Mouse (Mus musculus): Measurements from ENCODE around the gene Kiss1.
"Not testable (repeated sequence)": the region's sequence is repeated elsewhere in the genome, so short reads cannot be mapped to it uniquely, and the experiment has no call there.

Kiss1 gene

DNA sequence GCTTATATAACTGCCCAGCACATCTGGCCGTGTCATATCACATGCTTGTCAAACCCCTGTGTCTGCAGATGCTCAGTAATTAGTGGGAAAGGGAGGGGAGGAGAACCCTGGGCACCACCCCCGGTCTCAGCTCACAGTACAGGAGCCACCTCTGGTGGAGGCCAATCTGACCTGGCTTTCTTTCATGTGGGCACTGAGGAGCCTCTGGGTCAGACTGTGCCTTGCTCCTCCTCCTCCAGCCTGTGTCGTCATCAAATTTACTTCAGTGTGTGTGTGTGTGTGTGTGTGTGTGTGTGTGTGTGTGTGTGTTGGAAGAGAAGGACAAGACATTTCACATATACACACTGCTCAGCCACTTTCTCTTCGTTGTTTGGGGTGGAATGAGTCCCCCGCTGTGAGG is 1.7 kb downstream of the Kiss1 start:
- DNase-seq (ENCODE audit: low spot score) = no peak

DNA sequence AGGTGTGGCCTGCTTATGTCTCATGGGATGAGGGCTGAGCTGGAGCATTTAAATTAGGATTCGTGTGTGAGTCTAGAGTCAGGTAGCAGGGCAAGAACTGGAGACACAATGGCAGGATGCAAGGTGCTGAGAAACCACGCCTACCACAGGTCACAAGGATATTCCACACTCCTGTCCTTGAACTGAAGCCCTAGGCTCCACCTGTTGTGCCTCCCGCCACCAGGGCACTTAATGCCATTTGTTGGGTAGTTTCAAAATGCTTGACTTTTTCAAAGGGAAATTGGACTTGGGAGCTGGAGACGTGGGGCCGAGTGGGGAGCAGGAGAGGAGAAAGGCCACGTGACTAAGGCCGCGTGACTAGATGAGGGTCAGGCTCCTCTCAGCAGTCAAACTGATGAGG is 4.3 kb downstream of the Kiss1 start:
- DNase-seq (ENCODE audit: low spot score) = no peak

DNA sequence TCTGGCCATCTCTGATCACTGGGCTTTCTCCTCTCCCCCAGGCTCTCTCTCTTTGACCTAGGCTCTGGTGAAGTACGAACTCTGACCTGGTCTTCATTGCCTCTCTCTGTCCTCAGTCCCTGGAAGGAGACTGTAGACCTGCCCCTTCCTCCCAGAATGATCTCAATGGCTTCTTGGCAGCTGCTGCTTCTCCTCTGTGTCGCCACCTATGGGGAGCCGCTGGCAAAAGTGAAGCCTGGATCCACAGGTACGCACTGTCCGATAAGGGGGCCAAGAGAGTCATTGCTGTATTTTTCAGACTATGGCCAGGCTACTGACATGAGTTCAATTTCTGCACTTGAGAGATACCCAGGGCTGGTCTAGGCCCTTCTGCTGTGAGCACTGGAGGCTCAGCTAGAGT is 5.4 kb downstream of the Kiss1 start:
- no peak for DNase-seq (ENCODE audit: low spot score)

DNA sequence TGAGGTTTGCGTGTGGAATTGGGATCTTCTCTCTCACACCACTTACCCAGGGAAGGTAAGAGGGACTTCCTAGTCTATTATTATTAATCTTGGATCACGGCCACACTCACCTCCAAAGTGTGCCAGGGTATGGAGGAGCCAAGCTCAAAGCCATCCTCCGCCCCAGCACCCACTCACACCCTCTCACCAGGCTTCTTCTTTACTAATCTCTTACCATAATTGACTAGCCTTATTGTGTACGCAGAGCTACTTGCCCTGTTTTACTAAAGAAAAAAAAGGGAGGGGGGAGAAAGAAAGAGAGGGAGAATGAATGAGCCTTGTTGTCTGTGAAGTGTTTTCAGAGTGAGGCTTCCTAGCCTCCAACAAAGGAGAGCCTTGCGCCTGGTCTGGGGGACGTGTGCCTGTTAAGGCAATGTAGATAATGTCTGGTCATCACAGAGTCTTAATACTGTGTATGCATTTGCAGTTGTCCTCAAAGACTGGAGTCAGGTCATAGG is 6.7 kb downstream of the Kiss1 start:
- no peak for DNase-seq (ENCODE audit: low spot score)

DNA sequence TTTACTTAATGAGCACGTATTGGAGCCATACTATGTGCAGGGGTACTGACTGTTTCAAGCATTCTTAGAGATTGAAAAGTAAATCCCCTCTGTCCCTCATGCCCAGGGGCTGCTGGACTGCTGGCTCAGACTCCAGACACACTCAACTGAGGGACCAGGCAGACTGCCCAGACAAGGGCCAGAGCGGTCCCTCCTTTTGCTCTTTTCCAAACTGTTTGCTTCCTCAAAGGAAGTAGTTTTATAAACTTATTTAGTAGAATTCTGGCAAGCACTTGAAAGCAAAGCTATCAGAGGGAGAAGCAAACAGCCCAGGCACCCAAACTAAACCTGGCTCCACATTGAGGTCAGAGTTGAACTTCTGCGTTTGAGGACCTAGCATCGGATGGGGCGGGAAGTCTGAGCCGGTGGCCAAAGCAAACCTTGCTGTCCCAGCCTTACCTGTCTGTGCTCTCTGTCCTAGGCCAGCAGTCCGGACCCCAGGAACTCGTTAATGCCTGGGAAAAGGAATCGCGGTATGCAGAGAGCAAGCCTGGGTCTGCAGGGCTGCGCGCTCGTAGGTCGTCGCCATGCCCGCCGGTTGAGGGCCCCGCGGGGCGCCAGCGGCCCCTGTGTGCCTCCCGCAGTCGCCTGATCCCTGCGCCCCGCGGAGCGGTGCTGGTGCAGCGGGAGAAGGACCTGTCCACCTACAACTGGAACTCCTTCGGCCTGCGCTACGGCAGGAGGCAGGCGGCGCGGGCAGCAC is 7.4 kb downstream of the Kiss1 start:
- no peak for DNase-seq (ENCODE audit: low spot score)

DNA sequence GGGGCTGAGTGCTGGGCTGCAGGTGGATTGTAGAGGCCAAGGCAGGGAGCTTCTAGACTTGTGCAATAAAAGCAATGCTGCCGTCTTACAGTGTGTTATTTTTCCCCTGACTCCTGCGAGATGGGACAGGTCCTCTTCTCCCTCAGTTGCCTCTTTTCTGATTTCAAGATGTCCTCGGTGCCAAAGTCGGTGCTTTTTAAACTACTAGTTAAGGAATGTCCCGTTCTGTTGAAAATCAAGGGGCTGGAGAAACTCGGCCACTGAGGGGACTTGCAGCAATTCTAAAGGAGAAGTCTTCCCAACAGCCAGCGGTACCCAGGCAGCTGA is 7.9 kb downstream of the Kiss1 start:
- DNase-seq (ENCODE audit: low spot score) = no peak

DNA sequence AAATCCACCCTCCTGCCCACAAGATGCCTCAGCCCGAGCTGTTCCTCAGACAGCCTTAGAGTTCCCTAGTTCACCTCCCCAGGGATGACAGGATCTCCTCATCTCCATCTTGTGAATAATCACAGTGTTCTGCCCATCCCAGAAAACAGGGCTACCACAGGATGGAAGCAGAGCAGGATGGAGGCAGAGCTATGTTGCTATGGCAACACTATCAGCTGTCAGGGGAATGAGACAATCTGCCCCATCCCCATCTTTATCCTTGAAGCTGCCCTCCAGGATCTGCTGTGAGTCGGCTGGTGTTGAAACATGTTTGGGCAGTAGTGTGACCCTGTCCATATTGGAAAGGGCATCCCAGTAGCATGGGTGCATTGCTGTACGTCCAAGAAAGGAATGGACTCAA is 9.5 kb downstream of the Kiss1 start:
- no peak for DNase-seq (ENCODE audit: low spot score)

DNA sequence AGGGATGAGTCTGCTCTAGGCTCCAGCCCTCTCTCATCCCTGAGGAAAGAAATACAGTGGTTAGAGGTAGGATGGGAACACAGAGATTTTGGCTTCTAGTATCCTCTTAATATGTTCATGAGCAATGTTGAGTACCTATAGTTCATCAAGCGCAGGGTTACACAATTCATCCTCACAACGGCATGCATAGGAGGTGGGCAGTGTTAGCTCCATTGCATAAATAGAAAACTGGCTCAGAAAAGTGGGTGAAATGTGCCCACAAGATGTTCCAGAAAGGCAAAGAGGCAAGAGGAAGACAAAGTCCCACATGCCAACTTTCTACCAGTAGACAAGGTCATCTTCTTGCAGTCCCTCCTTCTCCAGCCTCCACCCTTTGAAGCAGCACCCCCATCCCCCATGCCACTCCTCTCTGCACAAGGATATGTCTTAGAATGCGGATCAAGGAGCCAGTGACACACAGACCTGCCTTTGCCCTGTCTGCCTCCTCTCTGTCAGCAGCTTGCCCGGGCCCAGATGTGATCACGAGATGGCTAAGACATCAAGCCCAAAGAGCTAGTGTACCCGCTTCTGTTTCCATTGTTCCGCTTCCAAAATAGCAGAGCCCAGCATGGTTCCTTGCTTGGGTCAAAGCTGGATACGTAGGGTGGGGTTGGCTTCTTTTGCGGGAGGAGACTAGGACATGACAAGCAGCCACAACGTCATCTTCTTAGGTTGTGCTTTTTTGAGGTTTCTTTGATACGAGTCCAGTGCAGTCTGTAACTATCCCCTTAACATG is 11.2 kb downstream of the Kiss1 start:
- no peak for DNase-seq (ENCODE audit: low spot score)

DNA sequence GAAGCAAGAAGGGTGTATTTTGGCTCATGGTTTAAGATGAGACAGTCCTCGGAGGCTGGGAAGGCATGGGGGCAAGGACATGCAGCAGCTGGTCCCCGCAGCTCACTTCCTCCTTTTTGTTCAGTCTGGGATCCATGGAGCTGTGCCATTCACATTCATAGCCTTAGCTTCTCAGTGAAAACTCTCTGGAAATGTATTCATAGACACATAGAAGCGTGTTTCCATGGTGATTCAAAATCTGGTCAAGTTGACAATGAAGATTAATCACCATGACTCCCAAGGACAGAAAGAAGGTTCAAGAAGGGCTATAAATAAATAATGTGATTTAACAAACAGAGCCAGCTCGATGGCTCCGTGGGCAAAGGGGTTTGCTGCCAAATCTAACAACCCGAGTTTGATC is 12.3 kb downstream of the Kiss1 start:
- no peak for DNase-seq (ENCODE audit: low spot score)

DNA sequence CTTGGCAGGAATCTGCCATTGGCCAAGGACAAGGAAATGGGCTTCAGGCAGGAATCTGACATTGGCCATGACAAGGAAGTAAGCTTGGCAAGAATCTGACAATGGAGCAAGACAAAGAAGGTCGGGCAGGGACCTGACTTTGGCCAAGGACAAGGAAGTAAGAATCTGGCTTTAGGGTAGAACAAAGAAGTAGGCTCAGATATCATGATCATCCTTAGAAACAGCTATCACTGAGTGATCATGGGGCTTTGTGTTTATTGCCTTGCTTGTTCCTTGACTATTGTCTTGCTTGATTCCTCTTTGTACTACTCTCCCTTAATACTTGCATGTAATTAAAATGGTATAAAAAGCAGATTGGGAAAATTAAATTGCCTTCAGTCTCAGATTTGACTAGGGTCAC is 18.7 kb downstream of the Kiss1 start:
- DNase-seq (ENCODE audit: low spot score) = not testable (repeated sequence)

DNA sequence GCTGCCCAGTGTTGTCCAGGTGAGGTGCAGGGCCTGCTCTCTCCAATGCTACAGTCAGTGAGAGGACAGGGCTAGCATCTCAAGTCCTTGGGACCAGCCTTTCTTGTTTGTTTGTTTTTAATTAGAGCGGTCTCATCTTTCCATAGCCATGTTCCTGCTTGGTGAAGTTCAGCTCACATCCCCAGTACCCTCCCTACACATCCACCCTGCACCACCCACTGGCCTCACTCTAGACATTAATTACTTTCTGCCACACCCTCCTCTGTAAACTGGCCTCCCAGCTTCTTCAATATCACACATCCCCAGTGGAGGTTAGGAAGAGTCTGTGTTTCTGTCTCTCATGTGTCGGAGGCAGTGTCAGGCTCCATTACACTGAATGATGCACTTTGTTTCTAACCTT is 22.7 kb downstream of the Kiss1 start:
- no peak for DNase-seq (ENCODE audit: low spot score)

DNA sequence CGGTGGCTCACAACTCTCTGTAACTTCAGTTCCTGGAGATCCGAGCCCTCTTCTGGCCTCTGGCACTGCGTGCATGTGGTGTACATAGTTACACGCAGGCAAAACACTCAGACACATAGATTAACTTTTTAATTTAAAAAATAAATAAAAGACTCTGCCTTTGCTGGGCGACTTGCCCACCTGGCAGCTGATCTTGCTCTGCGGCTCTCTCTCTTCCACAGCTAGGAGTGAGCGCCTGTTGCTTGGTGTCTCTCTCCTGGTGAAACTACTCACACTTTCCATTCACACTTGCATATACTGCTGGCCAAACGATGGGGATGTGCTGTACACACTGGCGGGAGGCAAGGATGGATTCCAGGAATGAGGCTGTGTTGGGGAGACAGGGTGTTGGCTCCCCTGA is 24.9 kb downstream of the Kiss1 start:
- no peak for DNase-seq (ENCODE audit: low spot score)

DNA sequence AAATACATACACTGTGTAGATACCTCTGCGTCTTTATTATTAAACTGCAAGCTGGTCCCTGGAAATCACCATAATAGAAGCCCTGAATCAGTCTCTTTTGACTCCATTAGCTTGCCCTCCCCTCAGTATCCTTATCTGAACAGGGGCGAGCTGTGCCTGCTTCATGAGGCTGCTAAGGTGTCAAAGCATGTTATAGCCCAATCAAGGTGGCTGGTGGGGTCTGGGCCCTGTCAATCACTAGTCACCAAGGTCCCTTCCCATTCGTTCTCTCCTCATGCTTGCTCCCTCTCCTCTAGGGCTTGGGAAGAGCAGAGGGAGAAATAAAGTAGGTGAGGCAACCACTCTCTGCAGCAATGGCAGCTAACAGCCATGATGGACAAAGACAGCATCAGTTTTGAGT is 25.6 kb downstream of the Kiss1 start:
- DNase-seq (ENCODE audit: low spot score) = no peak

DNA sequence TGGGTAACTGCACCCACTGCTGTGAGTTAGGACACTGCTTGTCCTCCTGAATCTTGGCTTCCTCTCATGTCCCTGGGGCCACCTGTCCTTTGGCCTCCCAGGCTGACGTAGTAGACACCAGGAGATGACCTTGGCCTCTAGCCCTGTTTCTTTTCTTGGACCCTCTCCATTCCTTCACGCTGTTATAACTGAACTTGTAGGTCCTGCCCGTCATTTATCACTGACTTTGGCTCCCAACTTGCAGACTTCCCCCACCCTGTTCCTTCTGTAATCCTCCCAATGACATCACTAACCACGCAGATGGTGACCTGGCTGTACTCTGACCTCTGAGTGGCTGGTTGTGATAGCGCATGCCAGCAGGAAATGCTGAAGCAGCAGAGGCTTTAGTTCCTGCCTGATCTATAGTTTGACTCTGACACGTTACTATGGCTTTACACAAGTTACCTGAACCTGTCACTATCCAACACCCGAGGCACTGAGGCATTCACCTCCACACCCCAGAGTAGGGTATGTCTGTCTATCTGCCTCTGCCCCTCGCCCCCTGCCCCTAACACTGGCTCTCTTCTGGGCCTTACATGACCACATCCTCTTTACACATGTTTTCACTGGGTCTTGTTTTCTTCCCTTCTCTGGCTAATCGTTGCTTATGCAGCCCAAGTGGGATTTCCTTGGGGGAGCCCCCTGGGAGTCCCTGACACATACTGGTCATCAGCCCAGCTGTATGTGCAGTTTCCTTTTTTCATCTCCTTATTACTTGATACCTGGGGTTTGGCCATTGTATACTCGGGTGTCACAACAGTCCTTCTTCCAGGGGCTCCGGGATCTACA is 26.2 kb downstream of the Kiss1 start:
- DNase-seq (ENCODE audit: low spot score) = no peak

DNA sequence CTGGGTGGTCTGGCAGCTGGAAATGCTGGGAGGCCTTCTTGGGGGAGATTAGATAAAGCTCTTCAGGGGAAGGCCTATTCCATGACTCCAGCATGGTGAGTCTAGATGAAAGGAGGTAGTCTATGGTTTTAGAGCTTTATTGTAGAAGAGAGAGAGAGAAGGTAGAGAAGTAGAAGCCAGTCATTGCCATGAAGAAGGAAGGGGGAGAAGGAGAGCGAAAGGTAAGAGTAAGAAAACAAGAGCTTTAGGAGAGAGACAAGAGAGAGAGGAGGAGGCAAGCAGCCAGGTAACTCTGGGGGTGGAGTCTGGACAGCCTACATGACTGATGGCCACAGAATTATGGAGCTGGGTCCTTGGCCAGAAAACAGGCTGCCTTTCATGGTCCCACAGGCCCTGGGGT is 28.5 kb downstream of the Kiss1 start, which contains the start of gene Ren1:
TSS of gene Ren1 (plus strand) at position 301 of the 400 bp plus-strand sequence.
- DNase-seq (ENCODE audit: low spot score) = no peak

DNA sequence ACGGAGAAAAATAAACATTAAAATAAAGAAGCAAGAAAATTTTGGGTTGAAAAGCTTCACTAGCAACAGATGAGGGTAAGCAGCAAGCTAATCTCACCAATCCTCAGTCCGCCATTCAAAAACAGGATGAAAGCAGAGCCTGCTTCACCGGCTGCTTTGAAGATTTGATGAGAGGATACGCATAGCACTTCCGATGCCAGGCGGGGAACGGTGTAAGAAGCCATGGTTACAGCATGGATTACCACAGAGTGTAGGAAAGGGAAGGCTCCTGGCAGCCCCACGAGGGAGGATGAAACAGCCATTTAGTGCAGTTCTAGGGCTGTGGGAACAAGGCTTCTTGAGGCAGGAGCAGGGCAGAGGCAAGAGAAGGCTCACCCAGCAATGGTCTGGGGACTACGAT is 30.1 kb downstream of the Kiss1 start:
- no peak for DNase-seq (ENCODE audit: low spot score)

DNA sequence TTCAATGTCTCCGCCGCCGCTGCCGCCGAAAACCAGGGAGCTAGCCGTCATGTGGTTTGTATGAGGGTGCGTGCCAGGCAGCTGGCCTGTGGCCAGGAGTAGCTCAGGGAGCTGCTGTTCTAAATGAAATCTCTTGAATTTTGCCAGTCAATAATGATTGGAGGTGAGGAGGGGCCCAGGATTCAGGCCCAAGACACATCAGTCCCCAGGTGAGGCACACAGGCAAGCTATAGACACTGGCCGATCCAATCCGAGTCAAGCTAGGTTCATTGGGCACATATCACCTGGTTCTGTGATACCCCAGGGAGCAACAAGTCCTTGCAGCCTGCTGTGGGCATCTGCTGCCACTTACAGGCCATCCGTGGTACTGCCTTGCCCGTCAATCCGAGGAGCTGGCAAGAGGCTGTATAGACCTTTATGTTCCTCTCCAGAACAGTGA is 31.7 kb downstream of the Kiss1 start:
- peak; percentile 72 for DNase-seq (ENCODE audit: low spot score)

DNA sequence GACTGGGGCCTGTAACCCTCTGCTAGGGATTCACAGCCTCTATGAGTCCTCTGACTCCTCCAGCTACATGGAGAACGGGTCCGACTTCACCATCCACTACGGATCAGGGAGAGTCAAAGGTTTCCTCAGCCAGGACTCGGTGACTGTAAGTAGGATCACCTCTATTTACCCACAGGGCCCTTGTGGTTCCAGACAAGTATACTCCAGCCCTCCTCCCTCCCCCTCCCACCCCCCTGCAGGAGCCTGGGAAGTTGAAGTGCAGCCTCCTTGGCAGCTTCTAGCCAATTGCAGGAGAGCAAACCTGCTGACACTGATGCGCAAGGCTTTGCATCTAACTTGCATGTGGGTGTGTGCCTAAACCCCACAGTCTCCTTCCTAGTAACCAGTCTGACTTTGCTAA is 33.8 kb downstream of the Kiss1 start:
- no peak for DNase-seq (ENCODE audit: low spot score)

DNA sequence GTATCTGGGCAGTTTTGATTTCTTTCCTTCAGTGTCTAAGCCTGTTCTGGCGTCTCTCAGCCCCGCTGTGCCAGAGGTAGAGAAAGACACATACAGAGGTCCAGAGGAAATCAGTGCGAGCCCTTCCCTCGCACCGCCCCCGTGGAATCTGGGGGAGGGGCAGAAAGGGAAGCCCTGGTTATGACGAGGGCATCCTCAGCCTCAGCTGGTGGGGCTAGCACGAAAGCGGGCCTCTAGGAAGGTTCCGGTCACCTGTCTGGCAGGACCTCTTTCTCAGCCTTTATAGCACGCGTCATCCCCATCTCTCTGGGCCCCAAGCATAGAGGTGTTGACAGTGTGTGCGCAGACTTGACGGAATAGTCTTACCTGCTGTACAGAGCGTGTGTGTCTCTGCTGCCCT is 34.2 kb downstream of the Kiss1 start:
- DNase-seq (ENCODE audit: low spot score) = no peak

DNA sequence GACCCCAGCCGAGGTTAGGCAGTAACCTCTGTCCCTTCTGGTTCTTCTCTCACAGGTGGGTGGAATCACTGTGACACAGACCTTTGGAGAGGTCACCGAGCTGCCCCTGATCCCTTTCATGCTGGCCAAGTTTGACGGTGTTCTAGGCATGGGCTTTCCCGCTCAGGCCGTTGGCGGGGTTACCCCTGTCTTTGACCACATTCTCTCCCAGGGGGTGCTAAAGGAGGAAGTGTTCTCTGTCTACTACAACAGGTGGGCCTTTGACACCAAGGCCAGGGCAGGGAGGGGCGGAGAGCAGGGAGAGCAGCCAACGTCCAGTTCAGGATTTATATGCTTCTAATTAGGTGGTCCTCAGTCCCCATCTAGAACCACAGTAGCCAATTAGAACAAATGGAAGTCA is 34.7 kb downstream of the Kiss1 start:
- no peak for DNase-seq (ENCODE audit: low spot score)

DNA sequence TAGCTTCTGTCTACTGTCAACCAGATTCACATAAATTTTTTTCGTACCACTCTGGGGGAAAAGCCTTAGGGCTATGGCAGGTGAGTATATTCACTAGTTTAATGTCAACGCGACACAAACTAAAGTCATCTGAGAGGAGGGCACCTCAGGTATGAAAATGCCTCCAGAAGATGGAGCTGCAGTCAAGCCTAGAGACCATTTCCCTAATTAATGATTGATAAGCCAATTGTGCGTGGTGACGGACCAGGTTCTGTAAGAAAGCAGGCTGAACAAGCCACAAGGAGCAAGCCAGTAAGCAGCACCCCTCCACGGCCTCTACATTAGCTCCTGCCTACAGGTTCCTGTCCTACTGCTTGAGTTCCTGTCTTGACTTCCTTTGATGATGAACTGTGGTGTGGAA is 39.3 kb downstream of the Kiss1 start:
- DNase-seq (ENCODE audit: low spot score) = no peak

DNA sequence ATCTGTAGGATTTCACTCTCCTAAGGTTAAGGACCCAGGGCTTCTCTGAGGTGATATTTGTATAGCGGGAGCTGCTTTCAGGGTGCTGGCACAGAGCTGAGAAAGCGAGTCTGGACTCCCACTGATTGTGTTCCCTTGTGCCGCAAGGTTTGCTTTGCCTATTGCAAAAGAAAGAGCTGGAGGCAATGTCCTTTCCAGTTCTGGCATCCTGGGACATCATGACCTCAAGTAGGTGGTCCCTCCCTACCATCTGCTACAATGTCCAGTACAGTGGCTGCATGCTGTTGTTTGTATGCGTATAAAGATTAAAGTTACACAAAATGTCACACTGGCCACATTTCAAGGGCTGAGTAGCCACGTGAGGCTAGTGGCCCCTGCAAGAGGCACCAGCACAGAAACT is 40.4 kb downstream of the Kiss1 start:
- no peak for DNase-seq (ENCODE audit: low spot score)
